Mouse (Mus musculus): ENCODE data around the gene Cabp7. TPM values are rescaled to one million over a fixed set of nuclear protein-coding genes. Genes with fewer than 3 reads are reported as not detected.

Cabp7 gene
- total RNA-seq, 1 experiment: 1.9 TPM

GRCm38 (mm10) chr11:4721728-4722127, 24.9 kb downstream of the Cabp7 start:
- Histone ChIP-seq H3K9me3 (ENCODE audit: control insufficient read depth, insufficient read depth, low read depth, low read length) (no peaks in the 10 kb centered on the region), H3K27ac (ENCODE audit: insufficient read depth, low read depth, low read length, poor library complexity, severe bottlenecking) (no peak overlapping the region)
- TF ChIP-seq ZC3H11A (IDR thresholded peaks at IDR 0.05; ENCODE audit: borderline replicate concordance, low read depth, low read length) (no peak), HCFC1 (IDR thresholded peaks at IDR 0.05; ENCODE audit: borderline replicate concordance, insufficient read depth, low read length) (no peak), MAFK (IDR thresholded peaks at IDR 0.05; ENCODE audit: insufficient read depth, low read depth, low read length) (no peak), CHD2 (IDR thresholded peaks at IDR 0.05; ENCODE audit: low read depth, low read length) (no peak), ZNF384 (IDR thresholded peaks at IDR 0.05; ENCODE audit: low read depth, low read length) (no peak)

DNA sequence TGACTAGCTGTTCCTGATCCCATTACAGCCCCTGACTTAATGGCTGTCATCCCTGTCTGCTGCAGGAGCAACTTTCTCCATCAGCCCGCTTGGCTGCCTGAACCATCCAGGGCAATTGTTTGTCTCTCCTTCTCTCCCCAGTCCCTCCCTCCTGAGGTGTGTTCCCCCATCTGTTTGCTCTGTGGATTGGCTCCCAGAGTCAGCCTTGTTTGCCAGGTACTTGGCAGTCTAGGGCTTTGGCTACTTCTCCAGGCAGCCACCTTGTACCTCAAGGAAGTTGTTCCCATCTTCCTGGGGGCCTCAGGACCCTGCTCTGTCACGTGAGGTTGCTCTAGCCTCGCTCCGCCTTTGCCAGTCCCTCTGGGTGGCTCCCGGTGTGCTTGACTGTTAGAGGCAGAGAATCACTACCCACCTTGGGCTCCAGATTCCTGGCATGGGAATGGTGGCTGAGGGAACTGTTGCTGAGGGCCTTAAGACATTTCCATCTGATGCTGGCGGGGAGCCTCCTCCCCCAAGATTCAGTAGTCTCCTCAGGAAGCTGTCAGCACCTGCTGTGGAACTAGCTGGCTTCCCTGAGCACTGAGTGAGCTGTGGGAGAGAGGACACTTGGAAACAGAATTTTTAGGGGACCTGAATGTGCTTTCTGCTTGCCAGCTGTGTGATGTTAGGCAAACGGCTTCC, 25.5 kb downstream of the Cabp7 start:
- Histone ChIP-seq H3K4me3 (ENCODE audit: insufficient read depth in 1 of 2, low read depth in 1 of 2, low read length in 2 of 2, poor library complexity in 1 of 2, severe bottlenecking in 1 of 2) (no peak overlapping the region), H3K9me3 (ENCODE audit: control insufficient read depth, insufficient read depth, low read depth, low read length) (no peaks in the 10 kb centered on the region), H3K4me1 (ENCODE audit: control insufficient read depth in 2 of 2, insufficient read depth in 2 of 2, low read length in 2 of 2, poor library complexity in 1 of 2) (peaks cover 2 to 9% of the 10 kb centered on the region in 2 experiments; a peak in 1 of 4 replicates), H3K9ac (ENCODE audit: insufficient read depth, low read depth, low read length, poor library complexity, severe bottlenecking) (no peak overlapping the region), H3K27ac (ENCODE audit: insufficient read depth, low read depth, low read length, poor library complexity, severe bottlenecking) (no peak overlapping the region), H3K36me3 (ENCODE audit: control insufficient read depth, insufficient read depth, low read length, poor library complexity, severe bottlenecking) (no peaks in the 10 kb centered on the region; the same call in 1 of the 2 replicates)
- TF ChIP-seq ZC3H11A (IDR thresholded peaks at IDR 0.05; ENCODE audit: borderline replicate concordance, low read depth, low read length) (no peak), MAFK (IDR thresholded peaks at IDR 0.05; ENCODE audit: insufficient read depth, low read depth, low read length) (no peak), CHD2 (IDR thresholded peaks at IDR 0.05; ENCODE audit: low read depth, low read length) (no peak), HCFC1 (IDR thresholded peaks at IDR 0.05; ENCODE audit: borderline replicate concordance, insufficient read depth, low read length) (no peak), ZNF384 (IDR thresholded peaks at IDR 0.05; ENCODE audit: low read depth, low read length) (no peak)
- in situ Hi-C loops (cut with MboI; ENCODE audit: low sequenced_read_pairs in 2 of 2, unreplicated experiment in 2 of 2): no loop called here
- DNase-seq (ENCODE audit: low read depth, low spot score): no peak

More at GRCm38 (mm10) chr11:4721728-4722127, 24.9 kb downstream of the Cabp7 start:
- DNase-seq (ENCODE audit: low read depth, low spot score): no peak
- H3K4me1 ChIP-seq (ENCODE audit: control insufficient read depth in 2 of 2, insufficient read depth in 2 of 2, low read length in 2 of 2, poor library complexity in 1 of 2): peaks cover 2 to 9% of the 10 kb centered on the region in 2 experiments; a peak in 1 of 4 replicates
- no peaks in the 10 kb centered on the region; the same call in 1 of the 2 replicates for H3K36me3 ChIP-seq (ENCODE audit: control insufficient read depth, insufficient read depth, low read length, poor library complexity, severe bottlenecking)
- in situ Hi-C loops (cut with MboI; ENCODE audit: low sequenced_read_pairs in 2 of 2, unreplicated experiment in 2 of 2): no loop called here
- H3K9ac ChIP-seq (ENCODE audit: insufficient read depth, low read depth, low read length, poor library complexity, severe bottlenecking): no peak overlapping the region
- H3K4me3 ChIP-seq (ENCODE audit: insufficient read depth in 1 of 2, low read depth in 1 of 2, low read length in 2 of 2, poor library complexity in 1 of 2, severe bottlenecking in 1 of 2): no peak overlapping the region

DNA sequence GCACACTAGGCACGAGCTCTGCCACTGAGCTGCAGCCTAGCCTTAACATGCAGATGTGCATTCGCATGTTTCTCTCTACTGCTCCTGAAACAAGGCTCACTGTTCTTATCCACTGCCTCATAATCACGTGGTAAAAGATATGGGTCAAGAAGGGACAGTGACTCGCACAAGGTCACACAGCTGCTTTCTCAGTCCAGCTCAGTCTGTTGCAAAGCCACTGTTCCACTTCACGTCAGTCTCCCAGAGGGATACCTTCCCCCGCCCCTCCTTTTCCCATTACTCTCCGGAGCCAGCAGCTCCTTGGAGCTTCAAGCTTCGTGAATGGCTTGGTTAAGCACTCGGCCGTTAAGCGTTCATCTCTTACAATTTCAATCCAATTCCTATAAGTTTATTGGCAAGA, 26.2 kb downstream of the Cabp7 start:
- in situ Hi-C loops (cut with MboI; ENCODE audit: low sequenced_read_pairs in 2 of 2, unreplicated experiment in 2 of 2): no loop called here
- no peaks in the 10 kb centered on the region for H3K9me3 ChIP-seq (ENCODE audit: control insufficient read depth, insufficient read depth, low read depth, low read length)

GRCm38 (mm10) chr11:4719961-4720360, 26.6 kb downstream of the Cabp7 start:
- H3K9me3 ChIP-seq (ENCODE audit: control insufficient read depth, insufficient read depth, low read depth, low read length): no peaks in the 10 kb centered on the region
- DNase-seq (ENCODE audit: low read depth, low spot score): no peak
- TF ChIP-seq ZNF384 (IDR thresholded peaks at IDR 0.05; ENCODE audit: low read depth, low read length): no peak
- no peak for TF ChIP-seq MAFK (IDR thresholded peaks at IDR 0.05; ENCODE audit: insufficient read depth, low read depth, low read length)
- no peak for TF ChIP-seq HCFC1 (IDR thresholded peaks at IDR 0.05; ENCODE audit: borderline replicate concordance, insufficient read depth, low read length)
- no peak for TF ChIP-seq ZC3H11A (IDR thresholded peaks at IDR 0.05; ENCODE audit: borderline replicate concordance, low read depth, low read length)
- no peak for TF ChIP-seq CHD2 (IDR thresholded peaks at IDR 0.05; ENCODE audit: low read depth, low read length)
- H3K9ac ChIP-seq (ENCODE audit: insufficient read depth, low read depth, low read length, poor library complexity, severe bottlenecking): no peak overlapping the region
- H3K36me3 ChIP-seq (ENCODE audit: control insufficient read depth, insufficient read depth, low read length, poor library complexity, severe bottlenecking): no peaks in the 10 kb centered on the region
- in situ Hi-C loops (cut with MboI; ENCODE audit: low sequenced_read_pairs in 2 of 2, unreplicated experiment in 2 of 2): no loop called here
- H3K4me1 ChIP-seq (ENCODE audit: control insufficient read depth in 2 of 2, insufficient read depth in 2 of 2, low read length in 2 of 2, poor library complexity in 1 of 2): peaks cover 2 to 9% of the 10 kb centered on the region in 2 experiments; a peak in 1 of 4 replicates
- no peak overlapping the region for H3K27ac ChIP-seq (ENCODE audit: insufficient read depth, low read depth, low read length, poor library complexity, severe bottlenecking)
- no peak overlapping the region for H3K4me3 ChIP-seq (ENCODE audit: insufficient read depth in 1 of 2, low read depth in 1 of 2, low read length in 2 of 2, poor library complexity in 1 of 2, severe bottlenecking in 1 of 2)

More for the DNA sequence above, 26.2 kb downstream of the Cabp7 start:
- DNase-seq (ENCODE audit: low read depth, low spot score): no peak
- Histone ChIP-seq H3K4me3 (ENCODE audit: insufficient read depth in 1 of 2, low read depth in 1 of 2, low read length in 2 of 2, poor library complexity in 1 of 2, severe bottlenecking in 1 of 2) (no peak overlapping the region), H3K27ac (ENCODE audit: insufficient read depth, low read depth, low read length, poor library complexity, severe bottlenecking) (no peak overlapping the region), H3K9ac (ENCODE audit: insufficient read depth, low read depth, low read length, poor library complexity, severe bottlenecking) (no peak overlapping the region), H3K4me1 (ENCODE audit: control insufficient read depth in 2 of 2, insufficient read depth in 2 of 2, low read length in 2 of 2, poor library complexity in 1 of 2) (peaks cover 2 to 9% of the 10 kb centered on the region in 2 experiments; a peak in 1 of 4 replicates), H3K36me3 (ENCODE audit: control insufficient read depth, insufficient read depth, low read length, poor library complexity, severe bottlenecking) (no peaks in the 10 kb centered on the region)
- no peak for TF ChIP-seq MAFK (IDR thresholded peaks at IDR 0.05; ENCODE audit: insufficient read depth, low read depth, low read length)
